Mouse (Mus musculus) cortical plate, adult 2 months (tissue): ENCODE data around the gene Wdr63. TPM values are rescaled to one million over a fixed set of nuclear protein-coding genes. Genes with fewer than 3 reads are reported as not detected.
A peak's percentile ranks its signal among the peaks of the same experiment; 100 is the strongest.

ENCODE experiments used
- H3K27ac ChIP-seq: fragments of 200-500 bp; 2 replicates; pipeline ENCODE4 v1.5.1; 2012; ENCODE audit warnings: low read length, control low read depth, inconsistent platforms; ENCODE audit not compliant: insufficient read depth
- H3K4me1 ChIP-seq: fragments of 200-500 bp; 2 replicates; pipeline ENCODE4 v1.6.1; 2011; ENCODE audit warnings: low read length; ENCODE audit not compliant: control insufficient read depth, insufficient read depth
- H3K4me3 ChIP-seq: fragments of 200-500 bp; 2 replicates; pipeline ENCODE4 v1.5.1; 2011; ENCODE audit warnings: mild to moderate bottlenecking, low read length, control low read depth; ENCODE audit not compliant: insufficient read depth
- CTCF ChIP-seq: fragments of 200-500 bp; IDR thresholded peaks from 2 replicates; pipeline ENCODE4 v1.5.1; 2011; ENCODE audit warnings: mild to moderate bottlenecking, control low read depth, low read length; ENCODE audit not compliant: insufficient read depth; ENCODE audit errors: extremely low read depth
- POLR2A ChIP-seq: fragments of 200-500 bp; IDR thresholded peaks from 2 replicates; pipeline ENCODE4 v1.6.1; 2011; ENCODE audit warnings: mild to moderate bottlenecking, low read length, control low read depth; ENCODE audit not compliant: insufficient read depth; ENCODE audit errors: extremely low read depth
- polyA plus RNA-seq: library from polyadenylated mRNA; depleted of rRNA; stranded (reverse); fragments of >200 nt; gene quantifications from 2 replicates; pipeline ENCODE4 v1.2.3, GENCODE M21; 2012

Wdr63 gene
- polyA plus RNA-seq, 1 experiment: 0.31 TPM

DNA sequence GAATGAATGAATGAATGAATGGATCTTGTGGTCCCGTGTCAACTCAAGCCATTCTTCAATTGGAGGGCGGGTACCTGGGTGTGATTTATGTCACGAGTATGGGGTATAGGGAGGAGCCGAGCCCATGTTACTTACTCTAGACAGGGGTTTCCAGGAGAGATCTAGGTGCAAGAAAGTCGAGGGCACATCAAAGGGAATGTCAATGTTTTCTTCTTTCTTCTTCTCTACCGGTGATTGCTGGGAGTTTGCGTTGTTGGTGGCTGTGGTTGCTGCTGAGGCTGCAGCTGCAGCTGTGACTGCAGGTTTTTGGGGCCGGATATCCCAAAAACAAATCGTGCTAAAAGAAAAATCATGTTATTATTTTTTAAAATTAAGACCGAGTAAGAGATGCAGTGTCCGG, 44.8 kb downstream of the Wdr63 start:
- Histone ChIP-seq H3K4me3 (no peak overlapping the region), H3K4me1 (no peaks in the 10 kb centered on the region), H3K27ac (no peak overlapping the region)
- no peak for TF ChIP-seq POLR2A
- TF ChIP-seq CTCF: no peak

DNA sequence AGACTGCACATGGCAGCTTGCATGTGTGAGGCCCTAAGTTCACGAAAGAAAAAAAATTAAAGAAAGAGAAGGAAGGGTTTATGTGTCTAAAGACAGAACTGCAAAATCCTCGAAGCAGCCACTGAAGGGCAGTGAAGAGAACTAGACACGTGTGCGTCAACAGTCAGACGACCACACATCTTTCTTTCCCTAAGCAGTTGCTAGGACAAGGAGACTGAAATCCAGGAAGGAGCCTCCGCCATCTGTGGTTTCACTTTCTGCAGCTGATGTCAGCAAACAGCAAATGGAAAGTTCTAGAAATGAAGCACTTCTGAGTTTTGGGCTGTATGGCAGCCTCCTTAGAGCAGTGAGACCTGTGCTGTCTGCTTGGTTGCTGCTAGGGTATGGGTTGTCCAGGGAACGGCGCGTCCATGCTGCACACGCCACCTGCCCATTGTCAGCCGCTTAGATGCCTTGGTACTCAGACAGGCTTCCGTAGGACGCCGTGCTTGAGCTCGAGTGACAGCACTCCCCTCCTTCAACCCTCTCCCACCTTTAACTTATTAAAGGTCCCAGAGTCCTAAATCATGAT, 48.5 kb downstream of the Wdr63 start:
- TF ChIP-seq POLR2A (no peak), CTCF (no peak)
- Histone ChIP-seq H3K4me3 (no peak overlapping the region), H3K27ac (no peak overlapping the region), H3K4me1 (no peaks in the 10 kb centered on the region)

GRCm38 (mm10) chr3:146058263-146058662, 49.7 kb downstream of the Wdr63 start:
- TF ChIP-seq CTCF (peak; percentile 73), POLR2A (no peak)
- Histone ChIP-seq H3K27ac (no peak overlapping the region), H3K4me3 (no peak overlapping the region), H3K4me1 (no peaks in the 10 kb centered on the region)

GRCm38 (mm10) chr3:146057131-146057530, 50.8 kb downstream of the Wdr63 start:
- Histone ChIP-seq H3K4me1 (no peaks in the 10 kb centered on the region), H3K4me3 (no peak overlapping the region), H3K27ac (no peak overlapping the region)
- TF ChIP-seq CTCF: no peak
- TF ChIP-seq POLR2A: no peak

DNA sequence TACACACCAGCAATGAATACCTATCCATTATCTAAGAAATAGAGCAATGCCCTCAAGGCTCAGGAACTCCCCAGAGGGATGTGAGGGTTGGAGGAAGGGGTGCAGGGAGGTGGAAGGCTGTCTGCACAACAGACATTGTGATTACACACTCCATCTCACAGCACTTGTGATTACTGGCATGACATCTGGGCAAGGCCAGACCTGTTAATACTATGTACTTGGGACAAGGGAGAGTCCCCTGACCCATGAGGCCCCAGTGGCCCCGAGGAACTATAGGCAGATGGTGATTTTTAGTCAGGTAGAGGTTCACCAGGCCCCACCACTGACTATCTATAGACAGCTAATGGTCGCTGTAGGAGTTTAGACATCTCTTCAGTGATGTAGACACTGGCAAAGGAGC, 54.1 kb downstream of the Wdr63 start:
- Histone ChIP-seq H3K27ac (no peak overlapping the region), H3K4me3 (no peak overlapping the region), H3K4me1 (no peaks in the 10 kb centered on the region)
- TF ChIP-seq CTCF (no peak), POLR2A (no peak)

DNA sequence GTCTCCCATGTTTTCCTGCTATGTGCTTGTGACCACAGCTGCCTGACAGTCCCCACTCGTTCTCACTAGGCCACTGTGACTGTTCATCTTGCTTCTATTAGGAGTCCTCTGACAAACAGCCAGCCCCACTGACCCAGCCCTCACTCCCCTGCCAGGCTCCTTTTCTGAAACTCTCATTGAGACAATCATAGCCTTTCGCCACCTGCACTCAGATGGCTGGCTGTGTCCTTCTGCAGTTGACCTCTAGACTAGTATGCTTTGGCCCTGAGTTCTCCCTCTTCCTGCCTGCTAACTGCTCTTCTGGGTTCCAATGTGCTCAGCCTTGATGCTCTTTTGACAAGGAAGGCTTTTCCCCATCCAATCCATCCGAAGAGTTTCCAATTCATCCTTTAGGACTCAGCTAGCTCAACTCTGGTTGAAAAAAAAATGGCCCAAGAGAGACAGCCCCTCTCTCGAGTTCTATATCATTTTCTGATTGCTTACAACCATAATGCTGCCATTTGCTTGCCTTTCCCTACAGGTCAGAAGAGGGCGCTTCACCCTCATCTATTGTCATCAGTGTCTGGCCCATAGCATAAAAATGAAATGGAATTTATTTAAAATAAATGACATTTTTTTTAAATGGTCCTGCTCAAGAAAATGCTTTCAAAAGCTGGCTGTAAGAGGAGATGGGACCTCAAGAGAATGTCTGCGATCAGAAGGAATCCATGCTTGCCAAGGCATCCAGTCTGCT, 54.7 kb downstream of the Wdr63 start:
- H3K27ac ChIP-seq: no peak overlapping the region
- TF ChIP-seq CTCF (0 out of 2 replicates have a peak, but pooled peaks have one; percentile 10), POLR2A (no peak)

DNA sequence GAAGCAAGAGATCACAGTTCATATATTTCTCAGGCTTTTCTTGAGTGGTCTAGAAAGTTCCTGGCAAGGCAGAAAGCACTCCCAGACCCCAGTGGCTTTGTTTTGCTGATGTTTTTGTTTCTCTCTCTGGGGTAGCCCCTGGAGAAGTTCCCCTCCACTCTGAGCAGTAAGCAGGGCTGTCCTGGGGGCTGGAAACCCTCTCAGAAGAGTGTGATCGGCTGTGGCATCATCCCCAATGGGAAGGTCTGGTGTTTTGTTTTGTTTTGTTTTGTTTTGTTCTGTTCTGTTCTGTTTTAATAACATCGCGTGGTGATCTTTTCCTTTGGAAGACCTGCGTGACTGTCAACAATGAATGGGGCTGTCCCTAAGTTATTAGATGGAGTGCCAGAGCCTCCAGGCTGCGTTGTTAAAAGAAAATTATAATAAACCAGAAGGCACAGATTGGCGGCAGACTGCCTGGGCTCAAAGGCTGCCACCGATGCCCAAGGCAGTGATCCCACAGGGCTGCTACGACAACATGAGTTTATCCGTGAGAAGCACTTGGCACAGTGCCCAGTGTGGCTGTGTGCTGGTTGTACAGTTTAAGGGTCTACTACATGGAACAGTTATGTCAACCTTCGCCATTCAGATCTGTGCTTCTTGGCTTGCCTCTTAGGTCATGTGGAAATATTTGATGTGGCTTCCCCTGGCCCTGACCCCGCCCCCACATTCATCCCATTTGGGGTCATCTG, 56.5 kb downstream of the Wdr63 start:
- H3K4me3 ChIP-seq: no peak overlapping the region
- TF ChIP-seq POLR2A: no peak
- no peak for TF ChIP-seq CTCF
- H3K27ac ChIP-seq: no peak overlapping the region
- H3K4me1 ChIP-seq: no peaks in the 10 kb centered on the region

More for the DNA sequence above, 54.7 kb downstream of the Wdr63 start:
- Histone ChIP-seq H3K4me3 (no peak overlapping the region), H3K4me1 (no peaks in the 10 kb centered on the region)

DNA sequence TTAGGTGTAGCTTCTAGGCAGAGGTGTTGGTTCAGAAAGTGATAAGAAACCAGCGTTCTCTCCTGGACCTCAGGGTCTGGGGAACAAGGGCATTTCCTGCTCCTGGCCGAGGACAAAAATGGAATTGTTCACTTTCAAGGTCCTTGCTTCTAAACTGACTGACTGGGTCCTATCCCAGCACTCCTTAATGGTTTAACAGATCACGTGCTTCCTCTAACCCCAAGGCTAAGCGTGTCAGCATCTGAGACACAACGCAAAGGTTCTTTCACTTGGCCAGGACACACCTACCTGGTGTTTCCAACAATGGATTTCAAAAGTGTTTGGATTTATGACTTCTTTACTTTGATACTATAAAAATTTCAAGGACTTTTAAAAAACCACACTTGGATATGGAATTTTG, 58.0 kb downstream of the Wdr63 start:
- TF ChIP-seq POLR2A (no peak), CTCF (no peak)
- Histone ChIP-seq H3K27ac (no peak overlapping the region), H3K4me3 (no peak overlapping the region), H3K4me1 (no peaks in the 10 kb centered on the region)

DNA sequence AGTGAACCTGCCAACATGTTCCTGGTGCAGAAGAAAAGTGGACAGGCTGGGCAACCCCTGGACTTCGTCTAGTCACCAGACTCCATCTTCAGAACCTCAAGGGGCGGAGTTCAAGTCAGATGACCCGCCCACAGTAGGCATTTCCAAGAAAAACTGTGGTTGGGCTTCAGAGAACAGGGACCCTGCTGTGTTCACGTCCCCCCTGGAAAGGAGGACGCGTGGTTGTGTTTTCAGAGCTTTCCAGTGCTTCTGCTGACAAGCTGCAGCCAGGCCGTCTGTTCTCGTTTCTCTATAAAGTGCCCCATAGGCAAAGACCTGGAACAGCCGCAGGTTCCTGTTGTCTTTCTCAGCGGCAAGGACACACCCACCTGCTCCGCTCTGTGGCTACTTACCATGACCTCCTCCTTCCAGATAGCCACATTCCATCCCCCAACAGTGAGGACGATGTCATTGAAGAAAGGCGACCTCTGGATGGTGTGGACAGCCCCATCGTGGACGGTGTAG, 60.2 kb downstream of the Wdr63 start:
- Histone ChIP-seq H3K4me1 (no peaks in the 10 kb centered on the region), H3K4me3 (no peak overlapping the region), H3K27ac (no peak overlapping the region)
- TF ChIP-seq CTCF: no peak
- no peak for TF ChIP-seq POLR2A
